Comparison of ENCODE assay signal across 8 mouse cellular contexts in genomic region chr8:70618888-70619334, GRCm38 (mm10). TPM values are rescaled to one million over a fixed set of nuclear protein-coding genes. Genes with fewer than 3 reads are reported as not detected.
A peak's percentile ranks its signal among the peaks of the same experiment; 100 is the strongest.
DNase-seq lines count a peak whose midpoint lies in the region; ATAC-seq and TF ChIP-seq lines count a peak whose summit lies in the region.

No protein-coding gene starts in this region.

- 24% methylated on average over 9 of the region's 9 CpGs for WGBS in lung, adult 2 months
- WGBS in heart, embryonic 10.5 days: 22% methylated on average over 9 of the region's 9 CpGs
- 32% methylated on average over 9 of the region's 9 CpGs for WGBS in lung, embryonic 14.5 days

- no peak overlapping the region for H3K9ac ChIP-seq in lung, embryonic 14.5 days

- no peak overlapping the region for H3K4me3 ChIP-seq in lung, adult 2 months (replicated peaks; ENCODE audit: extremely low read depth, low read depth, low read length)
- H3K4me3 ChIP-seq in heart, embryonic 10.5 days: peak overlapping the region; percentile 4; the same call in 1 of the 2 replicates
- no peak overlapping the region for H3K4me3 ChIP-seq in lung, embryonic 14.5 days (ENCODE audit: low read depth, low read length)
- H3K4me3 ChIP-seq in layer of hippocampus, adult 2 months: no peak overlapping the region

- DNase-seq in lung, adult 18-20 months: peak; percentile 71 to 75
- DNase-seq in lung, adult 2 months: no peak
- peak; percentile 93 for DNase-seq in heart, embryonic 10.5 days (ENCODE audit: low spot score)
- DNase-seq in lung, embryonic 14.5 days: peak; percentile 50
- peak; percentile 90 for DNase-seq in spleen, postnatal 4 days (ENCODE audit: low spot score in 2 of 2)
- DNase-seq in urinary bladder, adult 2 months (ENCODE audit: low spot score): no peak
- no peak for DNase-seq in layer of hippocampus, adult 2 months (ENCODE audit: low spot score in 2 of 2)

- peak; percentile 23 for ATAC-seq in activated CD4-positive, CD25-positive, alpha-beta regulatory T cell, adult 4 months
- peak; percentile 60; the same call in 1 of the 2 replicates for ATAC-seq in lung, embryonic 14.5 days (ENCODE audit: insufficient read depth)

- peaks cover 34% of the 10 kb centered on the region for H3K27me3 ChIP-seq in heart, embryonic 10.5 days (ENCODE audit: insufficient read depth, poor library complexity, severe bottlenecking)
- no peaks in the 10 kb centered on the region for H3K27me3 ChIP-seq in lung, embryonic 14.5 days (ENCODE audit: insufficient read depth, low read length)

- H3K4me1 ChIP-seq in lung, adult 2 months (ENCODE audit: control insufficient read depth, insufficient read depth, low read length): no peaks in the 10 kb centered on the region
- peaks cover 42% of the 10 kb centered on the region for H3K4me1 ChIP-seq in heart, embryonic 10.5 days
- 0 out of 2 replicates have a peak, but pooled peaks cover under 1% of the 10 kb centered on the region for H3K4me1 ChIP-seq in lung, embryonic 14.5 days (ENCODE audit: insufficient read depth)

- H3K27ac ChIP-seq in heart, embryonic 10.5 days: peak overlapping the region; percentile 57
- no peak overlapping the region for H3K27ac ChIP-seq in lung, embryonic 14.5 days (ENCODE audit: low read depth)
- H3K27ac ChIP-seq in layer of hippocampus, adult 2 months: no peak overlapping the region

- H3K9me3 ChIP-seq in heart, embryonic 10.5 days: no peaks in the 10 kb centered on the region
- H3K9me3 ChIP-seq in lung, embryonic 14.5 days (ENCODE audit: low read depth, low read length): no peaks in the 10 kb centered on the region

- no peak for TF ChIP-seq POLR2A in lung, adult 2 months (IDR thresholded peaks at IDR 0.05; ENCODE audit: borderline replicate concordance, extremely low read depth, low read depth, low read length)

- H3K36me3 ChIP-seq in heart, embryonic 10.5 days: no peaks in the 10 kb centered on the region
- no peaks in the 10 kb centered on the region for H3K36me3 ChIP-seq in lung, embryonic 14.5 days (ENCODE audit: insufficient read depth)

- no peak for TF ChIP-seq CTCF in lung, adult 2 months (IDR thresholded peaks at IDR 0.05; ENCODE audit: insufficient read depth, low read length)
- TF ChIP-seq CTCF in lung, embryonic 14.5 days (IDR thresholded peaks at IDR 0.05; ENCODE audit: low read depth): no peak
- no peak for TF ChIP-seq CTCF in layer of hippocampus, adult 2 months (conservative IDR thresholded peaks at IDR 0.05)

- no peak overlapping the region for H3K4me2 ChIP-seq in lung, embryonic 14.5 days

RNA-seq across cellular contexts. Expression of gene Lrrc25, which starts 3.0 kb away (rescaled TPM):
- 10.4 and 10.5 TPM in 2 replicates for polyA plus RNA-seq in lung, adult 2 months (2012; rRNA removed)
- 1 to 10 TPM in 1 of 2 experiments, under 1 TPM in 1; 0.54 to 1.0 TPM for polyA plus RNA-seq in activated CD4-positive, CD25-positive, alpha-beta regulatory T cell, adult 4 months (2017; shearing (Covaris generic))
- 0.15 and 1.4 TPM in 2 replicates for polyA plus RNA-seq in heart, embryonic 10.5 days (2016; fragmentation: Nextera tagmentation; extraction: Ambion mirVana)
- 1.9 TPM in 2 replicates for polyA plus RNA-seq in lung, embryonic 14.5 days (2014; fragmentation: Nextera tagmentation; extraction: Ambion mirVana)
- polyA plus RNA-seq in urinary bladder, adult 2 months (2012; rRNA removed): 5.2 and 6.2 TPM in 2 replicates
- total RNA-seq in layer of hippocampus, adult 2 months (2021): under 1 TPM; 0.54 to 0.97 TPM

RNA-seq across cellular contexts. Expression of gene Ssbp4, which starts 10.2 kb away (rescaled TPM):
- polyA plus RNA-seq in lung, adult 2 months (2012; rRNA removed): 228 and 351 TPM in 2 replicates
- polyA plus RNA-seq in activated CD4-positive, CD25-positive, alpha-beta regulatory T cell, adult 4 months (2017; shearing (Covaris generic)): 10 to 100 TPM; 15.8 to 17.7 TPM
- 67.3 and 107 TPM in 2 replicates for polyA plus RNA-seq in heart, embryonic 10.5 days (2016; fragmentation: Nextera tagmentation; extraction: Ambion mirVana)
- 127 and 143 TPM in 2 replicates for polyA plus RNA-seq in lung, embryonic 14.5 days (2014; fragmentation: Nextera tagmentation; extraction: Ambion mirVana)
- 73.5 and 74.6 TPM in 2 replicates for polyA plus RNA-seq in urinary bladder, adult 2 months (2012; rRNA removed)
- total RNA-seq in layer of hippocampus, adult 2 months (2021): 100 to 1,000 TPM; 274 to 297 TPM

RNA-seq across cellular contexts. Expression of gene Gdf15, which starts 13.3 kb away (rescaled TPM):
- polyA plus RNA-seq in lung, adult 2 months (2012; rRNA removed): 5.4 and 6.6 TPM in 2 replicates
- not detected for polyA plus RNA-seq in activated CD4-positive, CD25-positive, alpha-beta regulatory T cell, adult 4 months (2017; shearing (Covaris generic))
- 0.43 and 1.6 TPM in 2 replicates for polyA plus RNA-seq in heart, embryonic 10.5 days (2016; fragmentation: Nextera tagmentation; extraction: Ambion mirVana)
- polyA plus RNA-seq in lung, embryonic 14.5 days (2014; fragmentation: Nextera tagmentation; extraction: Ambion mirVana): 0.12 and 0.22 TPM in 2 replicates
- polyA plus RNA-seq in urinary bladder, adult 2 months (2012; rRNA removed): 0.84 and 1.1 TPM in 2 replicates
- under 1 TPM in 1 of 2 experiments, not detected in 1; 0.25 TPM for total RNA-seq in layer of hippocampus, adult 2 months (2021)

RNA-seq across cellular contexts. Expression of gene Isyna1, which starts 24.7 kb away (rescaled TPM):
- 102 and 112 TPM in 2 replicates for polyA plus RNA-seq in lung, adult 2 months (2012; rRNA removed)
- 10 to 100 TPM; 19.3 to 44.6 TPM for polyA plus RNA-seq in activated CD4-positive, CD25-positive, alpha-beta regulatory T cell, adult 4 months (2017; shearing (Covaris generic))
- polyA plus RNA-seq in heart, embryonic 10.5 days (2016; fragmentation: Nextera tagmentation; extraction: Ambion mirVana): 192 and 214 TPM in 2 replicates
- 91.6 and 107 TPM in 2 replicates for polyA plus RNA-seq in lung, embryonic 14.5 days (2014; fragmentation: Nextera tagmentation; extraction: Ambion mirVana)
- 37.9 and 49.6 TPM in 2 replicates for polyA plus RNA-seq in urinary bladder, adult 2 months (2012; rRNA removed)
- 10 to 100 TPM; 41.4 to 46.4 TPM for total RNA-seq in layer of hippocampus, adult 2 months (2021)

RNA-seq across cellular contexts. Expression of gene Pgpep1, which starts 41.3 kb away (rescaled TPM):
- 32.2 and 33.7 TPM in 2 replicates for polyA plus RNA-seq in lung, adult 2 months (2012; rRNA removed)
- 1 to 10 TPM; 7.1 to 7.4 TPM for polyA plus RNA-seq in activated CD4-positive, CD25-positive, alpha-beta regulatory T cell, adult 4 months (2017; shearing (Covaris generic))
- polyA plus RNA-seq in heart, embryonic 10.5 days (2016; fragmentation: Nextera tagmentation; extraction: Ambion mirVana): 38.0 and 42.0 TPM in 2 replicates
- 46.6 and 48.2 TPM in 2 replicates for polyA plus RNA-seq in lung, embryonic 14.5 days (2014; fragmentation: Nextera tagmentation; extraction: Ambion mirVana)
- polyA plus RNA-seq in urinary bladder, adult 2 months (2012; rRNA removed): 19.2 and 20.6 TPM in 2 replicates
- 10 to 100 TPM; 25.4 to 29.1 TPM for total RNA-seq in layer of hippocampus, adult 2 months (2021)

Comparison
In these comparisons a context has a peak if more than half of its experiments do, and no peak if none do; other contexts are left out.
1. DNase-seq: peak in lung, adult 18-20 months (2 of 2), heart, embryonic 10.5 days (single experiment), lung, embryonic 14.5 days (single experiment) and spleen, postnatal 4 days (2 of 2); none in lung, adult 2 months (single experiment), urinary bladder, adult 2 months (single experiment) and layer of hippocampus, adult 2 months (0 of 2).